Mouse (Mus musculus): ENCODE measurements around the gene Col2a1.

GRCm38 (mm10) chr15:98025611-98026010 lies 21.1 kb upstream of the Col2a1 start:
- TF ChIP-seq CTCF (IDR thresholded peaks at IDR 0.05; ENCODE audit: insufficient read depth, low read length) = no peak
- TF ChIP-seq POLR2A (IDR thresholded peaks at IDR 0.05; ENCODE audit: borderline replicate concordance, extremely low read depth, low read depth, low read length) = no peak
